Mouse (Mus musculus) intestine, postnatal 0 days (tissue): ENCODE results near the gene Bard1. TPM values are rescaled to one million over a fixed set of nuclear protein-coding genes. Genes with fewer than 3 reads are reported as not detected.

ENCODE experiments used
- ATAC-seq: fragments of 200-750 bp; cut with Nextera tagmentation; 2 replicates; pipeline ENCODE4 v1.8.0; 2017; ENCODE audit warnings: mild to moderate bottlenecking, moderate TSS enrichment, moderate library complexity
- H3K27ac ChIP-seq: fragments of 300-500 bp; sonication (generic); 2 replicates; pipeline ENCODE4 v1.5.1; 2014; ENCODE audit warnings: mild to moderate bottlenecking, low read depth, low read length, moderate library complexity
- H3K27me3 ChIP-seq: fragments of 300-500 bp; sonication (generic); replicated peaks from 2 replicates; pipeline ENCODE4 v1.6.1; 2014; ENCODE audit warnings: low read length, mixed read lengths; ENCODE audit not compliant: control insufficient read depth, insufficient read depth
- H3K36me3 ChIP-seq: fragments of 300-500 bp; sonication (generic); 2 replicates; pipeline ENCODE4 v1.6.1; 2014; ENCODE audit warnings: mild to moderate bottlenecking, moderate library complexity; ENCODE audit not compliant: control insufficient read depth, insufficient read depth
- H3K4me1 ChIP-seq: fragments of 300-500 bp; sonication (generic); replicated peaks from 2 replicates; pipeline ENCODE4 v1.6.1; 2014; ENCODE audit warnings: antibody characterized with exemption, low read length, mixed read lengths; ENCODE audit not compliant: control insufficient read depth, insufficient read depth
- H3K4me2 ChIP-seq: fragments of 300-500 bp; sonication (generic); replicated peaks from 2 replicates; pipeline ENCODE4 v1.6.1; 2014; ENCODE audit warnings: low read depth, mild to moderate bottlenecking, moderate library complexity
- H3K4me3 ChIP-seq: fragments of 300-500 bp; sonication (generic); 2 replicates; pipeline ENCODE4 v1.5.1; 2014; ENCODE audit warnings: low read depth, low read length
- H3K9ac ChIP-seq: fragments of 300-500 bp; sonication (generic); 2 replicates; pipeline ENCODE4 v1.6.1; 2014; ENCODE audit warnings: mild to moderate bottlenecking, low read depth, low read length
- H3K9me3 ChIP-seq: fragments of 300-500 bp; sonication (generic); 2 replicates; pipeline ENCODE4 v1.6.1; 2016; ENCODE audit warnings: mixed run types; ENCODE audit not compliant: control insufficient read depth
- CTCF ChIP-seq: sonication (generic); IDR thresholded peaks from 2 replicates; pipeline ENCODE4 v1.5.1; 2016; ENCODE audit warnings: low read depth, mild to moderate bottlenecking, control low read depth, antibody characterized with exemption, moderate library complexity
- WGBS: fragments of 180-500 bp; shearing (Covaris S2); extraction: QIAGEN DNeasy Blood & Tissue Kit; methylation state at CpG from one replicate; pipeline ENCODE4 v1.1.7; 2014; 5-methylcytosine and 5-hydroxymethylcytosine counted together
- polyA plus RNA-seq: library from polyadenylated mRNA; unstranded; fragments of >200 nt; fragmentation: Nextera tagmentation; extraction: Ambion mirVana; gene quantifications from 2 replicates; pipeline ENCODE4 v1.2.1, GENCODE M21; 2015

Bard1 gene
- 0.51 and 0.65 TPM in 2 replicates for polyA plus RNA-seq

GRCm38 (mm10) chr1:71102344-71103173, at the start of gene Bard1:
Bard1 (minus strand) TSS chr1:71103146.
- under 1% methylated on average over 69 of the region's 69 CpGs for WGBS
- peaks cover 4% of the 10 kb centered on the region; the same call in 1 of the 2 replicates for H3K4me1 ChIP-seq
- peak; percentile 99 for ATAC-seq
- H3K27ac ChIP-seq, result peak within 1 kb of the TSS; percentile 35; the same call in 1 of the 2 replicates
- peak within 1 kb of the TSS; percentile 81 for H3K4me3 ChIP-seq
- H3K9ac ChIP-seq, result peak within 1 kb of the TSS; percentile 45
- peak within 1 kb of the TSS; percentile 78 for H3K4me2 ChIP-seq
- no peaks in the 10 kb centered on the region for H3K9me3 ChIP-seq
- H3K27me3 ChIP-seq, result no peaks in the 10 kb centered on the region
- no peak for TF ChIP-seq CTCF
- H3K36me3 ChIP-seq, result no peaks in the 10 kb centered on the region

- WGBS, result 86% methylated on average over 4 of the region's 4 CpGs
- no peak overlapping the region for H3K4me3 ChIP-seq
These were observed 24.2 kb upstream of the Bard1 start for GRCm38 (mm10) chr1:71127171-71127570.

GRCm38 (mm10) chr1:71118511-71118910, 15.6 kb upstream of the Bard1 start:
- TF ChIP-seq CTCF, result no peak
- WGBS, result 87% methylated on average over 2 of the region's 2 CpGs
- Histone ChIP-seq H3K27me3 (no peaks in the 10 kb centered on the region), H3K4me1 (no peaks in the 10 kb centered on the region), H3K4me3 (no peak overlapping the region), H3K36me3 (no peaks in the 10 kb centered on the region), H3K9me3 (no peaks in the 10 kb centered on the region), H3K27ac (no peak overlapping the region), H3K9ac (no peak overlapping the region), H3K4me2 (no peak overlapping the region)
- no peak for ATAC-seq

More at GRCm38 (mm10) chr1:71127171-71127570, 24.2 kb upstream of the Bard1 start:
- no peak for TF ChIP-seq CTCF
- Histone ChIP-seq H3K36me3 (no peaks in the 10 kb centered on the region), H3K4me1 (no peaks in the 10 kb centered on the region), H3K27ac (no peak overlapping the region), H3K27me3 (no peaks in the 10 kb centered on the region), H3K9me3 (no peaks in the 10 kb centered on the region), H3K9ac (no peak overlapping the region), H3K4me2 (no peak overlapping the region)
- ATAC-seq, result no peak

GRCm38 (mm10) chr1:71117253-71117652, 14.3 kb upstream of the Bard1 start:
- 80% methylated on average over 4 of the region's 4 CpGs for WGBS
- ATAC-seq, result no peak

GRCm38 (mm10) chr1:71115781-71116180, 12.8 kb upstream of the Bard1 start:
- WGBS, result 73% methylated on average over 2 of the region's 2 CpGs
- Histone ChIP-seq H3K36me3 (no peaks in the 10 kb centered on the region), H3K9ac (no peak overlapping the region), H3K4me3 (no peak overlapping the region), H3K27me3 (no peaks in the 10 kb centered on the region), H3K4me1 (no peaks in the 10 kb centered on the region), H3K27ac (no peak overlapping the region), H3K9me3 (no peaks in the 10 kb centered on the region), H3K4me2 (no peak overlapping the region)
- TF ChIP-seq CTCF, result no peak
- ATAC-seq, result no peak

More at GRCm38 (mm10) chr1:71117253-71117652, 14.3 kb upstream of the Bard1 start:
- Histone ChIP-seq H3K27me3 (no peaks in the 10 kb centered on the region), H3K36me3 (no peaks in the 10 kb centered on the region), H3K4me3 (no peak overlapping the region), H3K4me2 (no peak overlapping the region), H3K4me1 (no peaks in the 10 kb centered on the region), H3K9me3 (no peaks in the 10 kb centered on the region), H3K9ac (no peak overlapping the region), H3K27ac (no peak overlapping the region)
- TF ChIP-seq CTCF, result no peak

- 36% methylated on average over 10 of the region's 10 CpGs for WGBS
- Histone ChIP-seq H3K4me2 (no peak overlapping the region), H3K27me3 (no peaks in the 10 kb centered on the region), H3K36me3 (no peaks in the 10 kb centered on the region), H3K4me3 (no peak overlapping the region), H3K9ac (no peak overlapping the region), H3K27ac (no peak overlapping the region), H3K9me3 (no peaks in the 10 kb centered on the region), H3K4me1 (no peaks in the 10 kb centered on the region)
- TF ChIP-seq CTCF, result no peak
- no peak for ATAC-seq
These were observed 6.9 kb upstream of the Bard1 start for GRCm38 (mm10) chr1:71109858-71110257.
